Mouse (Mus musculus): ENCODE measurements around the gene Akap7. TPM values are rescaled to one million over a fixed set of nuclear protein-coding genes. Genes with fewer than 3 reads are reported as not detected.
A peak's percentile ranks its signal among the peaks of the same experiment; 100 is the strongest.

Akap7 gene
- 10 to 100 TPM; 47.5 to 60.7 TPM for total RNA-seq (2021)
- long read RNA-seq, experiment 1, partial matches to known transcripts, result 0 of 45 reads
- long read RNA-seq, experiment 1, other reads (novel, unspliced or antisense), result 45 of 45 reads
- long read RNA-seq, experiment 2, partial matches to known transcripts, result 0 of 44 reads
- long read RNA-seq, experiment 2, other reads (novel, unspliced or antisense), result 43 of 44 reads

GRCm38 (mm10) chr10:25307770-25308169 is at the start of gene Akap7:
Gene Akap7 (minus strand): TSS chr10:25307870.
- intact Hi-C loops (cut with DNase I), result no loop called here
- no peak for DNase-seq

- DNase-seq, result no peak
- intact Hi-C loops (cut with DNase I), result no loop called here
Measured at GRCm38 (mm10) chr10:25354390-25354789, 46.7 kb upstream of the Akap7 start.

GRCm38 (mm10) chr10:25353941-25354340 is 46.3 kb upstream of the Akap7 start:
- intact Hi-C loops (cut with DNase I), result no loop called here
- DNase-seq, result no peak

GRCm38 (mm10) chr10:25342801-25343200 is 35.1 kb upstream of the Akap7 start:
- no peak for DNase-seq
- intact Hi-C loops (cut with DNase I), result no loop called here

- intact Hi-C loops (cut with DNase I), result no loop called here
- DNase-seq, result no peak
Measured at GRCm38 (mm10) chr10:25340675-25341074, 33.0 kb upstream of the Akap7 start.

GRCm38 (mm10) chr10:25333390-25334079 is 25.9 kb upstream of the Akap7 start:
- DNase-seq, result no peak
- intact Hi-C loops (cut with DNase I), result loop anchor here (5.0 kb wide), 1 partner anchor 36 kb away; no protein-coding TSS in a partner anchor

- intact Hi-C loops (cut with DNase I), result loop anchor here (5.0 kb wide), 1 partner anchor 34 kb away; no protein-coding TSS in a partner anchor
- peak; percentile 7 for DNase-seq
Measured at GRCm38 (mm10) chr10:25331321-25332049, 23.8 kb upstream of the Akap7 start.

GRCm38 (mm10) chr10:25330094-25330493 is 22.4 kb upstream of the Akap7 start:
- intact Hi-C loops (cut with DNase I), result loop anchor here (5.0 kb wide), 1 partner anchor 33 kb away; no protein-coding TSS in a partner anchor
- no peak for DNase-seq

GRCm38 (mm10) chr10:25327511-25327910 is 19.8 kb upstream of the Akap7 start:
- intact Hi-C loops (cut with DNase I), result no loop called here
- DNase-seq, result no peak

- intact Hi-C loops (cut with DNase I), result no loop called here
- DNase-seq, result peak in 1 of 2 experiments; percentile 7
Measured at GRCm38 (mm10) chr10:25325690-25326089, 18.0 kb upstream of the Akap7 start.

GRCm38 (mm10) chr10:25321198-25321597 is 13.5 kb upstream of the Akap7 start:
- DNase-seq, result no peak
- intact Hi-C loops (cut with DNase I), result no loop called here

GRCm38 (mm10) chr10:25319531-25319930 is 11.9 kb upstream of the Akap7 start:
- DNase-seq, result no peak
- intact Hi-C loops (cut with DNase I), result no loop called here

GRCm38 (mm10) chr10:25318405-25318804 is 10.7 kb upstream of the Akap7 start:
- intact Hi-C loops (cut with DNase I), result no loop called here
- DNase-seq, result no peak

- intact Hi-C loops (cut with DNase I), result no loop called here
- no peak for DNase-seq
Measured at GRCm38 (mm10) chr10:25317665-25318064, 10.0 kb upstream of the Akap7 start.

- no peak for DNase-seq
- intact Hi-C loops (cut with DNase I), result no loop called here
Measured at GRCm38 (mm10) chr10:25313856-25314584, 6.3 kb upstream of the Akap7 start.

GRCm38 (mm10) chr10:25311554-25312212 is 4.0 kb upstream of the Akap7 start:
- no peak for DNase-seq
- intact Hi-C loops (cut with DNase I), result no loop called here

- intact Hi-C loops (cut with DNase I), result no loop called here
- DNase-seq, result no peak
Measured at GRCm38 (mm10) chr10:25310736-25311135, 3.1 kb upstream of the Akap7 start.

- intact Hi-C loops (cut with DNase I), result no loop called here
- no peak for DNase-seq
Measured at GRCm38 (mm10) chr10:25309996-25310395, 2.3 kb upstream of the Akap7 start.

- intact Hi-C loops (cut with DNase I), result no loop called here
- DNase-seq, result no peak
Measured at GRCm38 (mm10) chr10:25305146-25305545, 2.5 kb downstream of the Akap7 start.

GRCm38 (mm10) chr10:25304608-25305007 is 3.1 kb downstream of the Akap7 start:
- no peak for DNase-seq
- intact Hi-C loops (cut with DNase I), result no loop called here

All from heart, postnatal 14 days (tissue).